Mouse (Mus musculus): ENCODE data around the gene Ces3a. TPM values are rescaled to one million over a fixed set of nuclear protein-coding genes. Genes with fewer than 3 reads are reported as not detected.

Gene Ces3a
- not detected in 2 replicates for polyA plus RNA-seq (2012; ENCODE audit: low replicate concordance)

DNA sequence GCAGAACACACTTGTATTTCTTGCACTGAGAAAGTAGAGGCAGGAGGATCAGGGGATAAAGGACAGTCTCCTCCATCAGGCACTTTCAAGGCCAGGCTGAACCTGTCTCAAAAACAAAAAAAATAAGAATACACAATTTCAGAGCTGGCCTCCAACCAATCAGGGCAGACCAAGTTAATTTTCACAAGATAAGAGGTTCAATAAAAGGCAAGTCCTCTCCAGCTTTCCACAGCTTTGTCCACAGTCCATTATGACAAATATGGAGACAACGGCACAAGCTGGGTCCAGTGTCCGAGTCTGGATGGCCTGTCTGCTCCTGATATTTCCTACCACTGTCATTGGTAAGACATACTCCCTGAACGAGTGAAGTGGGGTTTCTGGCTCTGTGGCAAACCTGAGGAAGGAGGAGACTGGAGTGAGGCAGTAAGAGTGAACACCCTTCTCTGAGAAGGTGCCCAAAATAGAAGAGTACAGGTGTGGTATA is at the start of gene Ces3a:
Gene Ces3a (plus strand): TSS at position 231 of the 484 bp plus-strand sequence.

GRCm38 (mm10) chr8:105000586-105000985 is 47.8 kb upstream of the Ces3a start, which contains the start of gene Ces2h:
TSS of gene Ces2h (plus strand) at chr8:105000853.

DNA sequence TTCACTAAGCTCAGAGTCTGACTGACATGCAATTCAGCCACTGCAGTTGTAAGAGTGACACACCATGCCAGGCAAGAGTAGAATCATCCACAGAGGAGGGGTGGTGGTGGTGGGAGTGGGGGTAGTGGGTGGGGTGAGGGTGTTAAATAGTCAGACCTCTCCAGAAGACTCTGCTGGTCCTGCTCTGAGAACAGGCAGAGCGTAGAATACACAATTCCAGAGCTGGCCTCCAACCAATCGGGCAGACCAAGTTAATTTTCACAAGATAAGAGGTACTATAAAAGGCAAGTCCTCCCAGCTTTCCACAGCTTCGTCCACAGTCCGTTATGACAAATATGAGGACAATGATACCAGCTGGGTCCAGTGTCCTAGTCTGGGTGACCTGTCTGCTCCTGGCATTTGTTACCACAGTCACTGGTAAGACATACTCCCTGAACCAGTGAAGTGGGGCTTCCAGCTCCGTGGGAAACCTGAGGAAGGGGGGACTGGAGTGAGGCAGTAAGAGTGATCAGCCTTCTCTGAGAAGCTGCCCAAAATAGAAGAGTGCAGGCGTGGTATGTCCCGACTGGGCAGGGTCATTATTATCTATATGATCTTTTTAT is 35.1 kb downstream of the Ces3a start, which contains the start of gene Ces3b:
Gene Ces3b (plus strand): TSS at position 305 of the 602 bp plus-strand sequence.

Other genes with a start within 250 kb of the Ces3a start
- not detected in 2 replicates for gene Ces2b, start 217.0 kb upstream of the Ces3a start, polyA plus RNA-seq (2012; ENCODE audit: low replicate concordance)
- 0.15 and 0.37 TPM in 2 replicates for gene Ces2c, start 201.5 kb upstream of the Ces3a start, polyA plus RNA-seq (2012; ENCODE audit: low replicate concordance)
- not detected in 2 replicates for gene Ces2e, start 122.3 kb upstream of the Ces3a start, polyA plus RNA-seq (2012; ENCODE audit: low replicate concordance)
- not detected in 2 replicates for gene Ces2f, start 101.2 kb upstream of the Ces3a start, polyA plus RNA-seq (2012; ENCODE audit: low replicate concordance)
- 0.33 and 7.1 TPM in 2 replicates for gene Ces2g, start 86.9 kb upstream of the Ces3a start, polyA plus RNA-seq (2012; ENCODE audit: low replicate concordance)
- not detected in 2 replicates for gene Ces2h, start 47.7 kb upstream of the Ces3a start, polyA plus RNA-seq (2012; ENCODE audit: low replicate concordance)
- not detected in 2 replicates for gene Ces3b, start 35.2 kb downstream of the Ces3a start, polyA plus RNA-seq (2012; ENCODE audit: low replicate concordance)
- gene Ces4a, start 83.2 kb downstream of the Ces3a start, polyA plus RNA-seq (2012; ENCODE audit: low replicate concordance) = not detected in 2 replicates
- 40.4 and 47.1 TPM in 2 replicates for gene Cbfb, start 122.1 kb downstream of the Ces3a start, polyA plus RNA-seq (2012; ENCODE audit: low replicate concordance)
- gene D230025D16Rik, start 176.5 kb downstream of the Ces3a start, polyA plus RNA-seq (2012; ENCODE audit: low replicate concordance) = 4.3 and 8.5 TPM in 2 replicates
- gene B3gnt9, start 206.6 kb downstream of the Ces3a start, polyA plus RNA-seq (2012; ENCODE audit: low replicate concordance) = 6.6 and 23.7 TPM in 2 replicates
- gene Tradd, start 216.0 kb downstream of the Ces3a start, polyA plus RNA-seq (2012; ENCODE audit: low replicate concordance) = 38.0 and 49.7 TPM in 2 replicates
- 16.2 and 22.9 TPM in 2 replicates for gene Fbxl8, start 216.0 kb downstream of the Ces3a start, polyA plus RNA-seq (2012; ENCODE audit: low replicate concordance)
- 2.4 and 4.4 TPM in 2 replicates for gene Hsf4, start 221.2 kb downstream of the Ces3a start, polyA plus RNA-seq (2012; ENCODE audit: low replicate concordance)
- 0.17 and 0.31 TPM in 2 replicates for gene Nol3, start 227.5 kb downstream of the Ces3a start, polyA plus RNA-seq (2012; ENCODE audit: low replicate concordance)
- 2.1 and 2.8 TPM in 2 replicates for gene 4931428F04Rik, start 241.3 kb downstream of the Ces3a start, polyA plus RNA-seq (2012; ENCODE audit: low replicate concordance)
- 2.2 and 4.8 TPM in 2 replicates for gene Exoc3l, start 247.5 kb downstream of the Ces3a start, polyA plus RNA-seq (2012; ENCODE audit: low replicate concordance)
- gene E2f4, start 249.1 kb downstream of the Ces3a start, polyA plus RNA-seq (2012; ENCODE audit: low replicate concordance) = 41.3 and 68.2 TPM in 2 replicates

Data from hematopoietic multipotent progenitor cell, adult 10-12 weeks (in vitro differentiated cells).